ENCODE assay signal across 20 mouse cellular contexts in genomic region chr2:108236286-108236988, GRCm38 (mm10).
DNase-seq lines count a peak whose midpoint lies in the region; ATAC-seq and TF ChIP-seq lines count a peak whose summit lies in the region.
"Had no signal": no experiment of that assay in that cellular context is flagged by ENCODE, and none has a peak within 500 bp of the region (broad histone marks: within the 10 kb centered on the region; RNA-seq: fewer than 3 reads in every experiment).

No protein-coding gene starts in this region.

- H3K36me3 ChIP-seq in hindbrain, embryonic 16.5 days (ENCODE audit: control insufficient read depth, insufficient read depth, low read length): no peaks in the 10 kb centered on the region
- H3K36me3 ChIP-seq in hindbrain, embryonic 14.5 days (replicated peaks; ENCODE audit: control insufficient read depth, insufficient read depth): no peaks in the 10 kb centered on the region
- no peaks in the 10 kb centered on the region for H3K36me3 ChIP-seq in myocyte (ENCODE audit: control insufficient read depth, insufficient read depth)
- H3K36me3 ChIP-seq: hindbrain, embryonic 13.5 days had no signal

- no peaks in the 10 kb centered on the region for H3K9me3 ChIP-seq in hindbrain, embryonic 16.5 days (ENCODE audit: control insufficient read depth, low read length)
- no peaks in the 10 kb centered on the region for H3K9me3 ChIP-seq in hindbrain, embryonic 14.5 days (ENCODE audit: control insufficient read depth, low read length)
- H3K9me3 ChIP-seq: forebrain, embryonic 13.5 days; hindbrain, embryonic 13.5 days had no signal

- H3ac ChIP-seq in myocyte (ENCODE audit: control insufficient read depth, insufficient read length): no peak overlapping the region

- no peak overlapping the region for H3K4me3 ChIP-seq in hindbrain, embryonic 16.5 days (ENCODE audit: low read length)
- H3K4me3 ChIP-seq in hindbrain, embryonic 14.5 days (replicated peaks; ENCODE audit: low read length): no peak overlapping the region
- H3K4me3 ChIP-seq in myocyte: no peak overlapping the region
- H3K4me3 ChIP-seq: forebrain, embryonic 13.5 days; hindbrain, embryonic 13.5 days had no signal

- peak; percentile 42; the same call in 1 of the 2 replicates for ATAC-seq in hindbrain, embryonic 16.5 days
- no peak for ATAC-seq in hindbrain, embryonic 14.5 days (ENCODE audit: low FRiP score)
- ATAC-seq in megakaryocyte progenitor cell, adult 5-6 weeks (replicated peaks; ENCODE audit: poor library complexity): no peak
- ATAC-seq: forebrain, embryonic 13.5 days; liver, postnatal 0 days had no signal

- H3K27ac ChIP-seq in hindbrain, embryonic 16.5 days (ENCODE audit: low read depth, low read length): no peak overlapping the region
- no peak overlapping the region for H3K27ac ChIP-seq in hindbrain, embryonic 14.5 days
- H3K27ac ChIP-seq: forebrain, embryonic 13.5 days; hindbrain, embryonic 13.5 days; macrophage had no signal

- no peaks in the 10 kb centered on the region for H3K79me2 ChIP-seq in myocyte (ENCODE audit: control insufficient read depth, insufficient read depth)

- H3K27me3 ChIP-seq in hindbrain, embryonic 16.5 days (replicated peaks; ENCODE audit: control insufficient read depth, insufficient read depth, low read length): no peaks in the 10 kb centered on the region
- no peaks in the 10 kb centered on the region for H3K27me3 ChIP-seq in hindbrain, embryonic 14.5 days (ENCODE audit: control insufficient read depth, insufficient read depth, low read length)
- H3K27me3 ChIP-seq in myocyte (ENCODE audit: control insufficient read depth, insufficient read depth, insufficient read length): no peaks in the 10 kb centered on the region
- H3K27me3 ChIP-seq: forebrain, embryonic 13.5 days; hindbrain, embryonic 13.5 days had no signal

- no peak overlapping the region for H3K9ac ChIP-seq in hindbrain, embryonic 16.5 days (ENCODE audit: low read depth, low read length)
- H3K9ac ChIP-seq in hindbrain, embryonic 14.5 days: no peak overlapping the region
- H3K9ac ChIP-seq: forebrain, embryonic 13.5 days; hindbrain, embryonic 13.5 days; liver, postnatal 0 days had no signal

- WGBS in hindbrain, embryonic 16.5 days: 53% methylated on average over 9 of the region's 9 CpGs
- WGBS in hindbrain, embryonic 14.5 days: 61% methylated on average over 9 of the region's 9 CpGs

- H3K4me2 ChIP-seq in hindbrain, embryonic 16.5 days (ENCODE audit: low read length): no peak overlapping the region
- H3K4me2 ChIP-seq in hindbrain, embryonic 14.5 days (replicated peaks): no peak overlapping the region
- H3K4me2 ChIP-seq in myocyte (ENCODE audit: low read depth): peak overlapping the region; percentile 78
- H3K4me2 ChIP-seq: forebrain, embryonic 13.5 days; hindbrain, embryonic 13.5 days had no signal

- TF ChIP-seq POLR2A in myocyte (IDR thresholded peaks at IDR 0.05; ENCODE audit: insufficient read length, low read depth): no peak

- no peak for DNase-seq in hindbrain, embryonic 14.5 days (ENCODE audit: low spot score)
- peak; percentile 82 for DNase-seq in 3T3-L1 (ENCODE audit: low read depth, low spot score)
- peak; percentile 3 for DNase-seq in embryo, embryonic 11 days
- DNase-seq in natural killer cell, adult 2 months (ENCODE audit: low spot score in 2 of 2): no peak
- DNase-seq in thymus, adult 18-20 months: no peak
- DNase-seq: adrenal gland, postnatal 10 days; cerebellum, adult 8-10 months; gastrocnemius, postnatal 36 days; heart, postnatal 14 days; kidney, adult 2 months; liver; liver, postnatal 0 days; midbrain, embryonic 14.5 days; thymus, postnatal 4 days had no signal

- no peaks in the 10 kb centered on the region for H3K4me1 ChIP-seq in hindbrain, embryonic 16.5 days (ENCODE audit: control insufficient read depth, insufficient read depth, low read depth, low read length)
- H3K4me1 ChIP-seq in hindbrain, embryonic 14.5 days (replicated peaks; ENCODE audit: control insufficient read depth, insufficient read depth, low read length): no peaks in the 10 kb centered on the region
- H3K4me1 ChIP-seq: forebrain, embryonic 13.5 days; hindbrain, embryonic 13.5 days had no signal

TF ChIP-seq in myocyte, 11 proteins besides CTCF, POLR2A, EP300 and RAD21:
- peak; percentile 42; the same call in 1 of the 2 replicates for TF ChIP-seq CEBPB (IDR thresholded peaks at IDR 0.05; ENCODE audit: insufficient read depth, poor library complexity, severe bottlenecking)
- TF ChIP-seq REST (IDR thresholded peaks at IDR 0.05; ENCODE audit: insufficient read depth, insufficient read length): no peak
- no peak for TF ChIP-seq MAX (IDR thresholded peaks at IDR 0.05; ENCODE audit: low read depth)
- no peak for TF ChIP-seq MYOG (IDR thresholded peaks at IDR 0.05; ENCODE audit: control insufficient read depth in 1 of 3, insufficient read depth in 1 of 3, insufficient read length in 2 of 3, low read depth in 2 of 3)

Comparison
In these comparisons a context has a peak if more than half of its experiments do, and no peak if none do; other contexts are left out.
1. DNase-seq: peak in 3T3-L1 (single experiment) and embryo, embryonic 11 days (single experiment); none in hindbrain, embryonic 14.5 days (single experiment), natural killer cell, adult 2 months (0 of 2) and thymus, adult 18-20 months (0 of 2).